Mouse (Mus musculus): Measurements from ENCODE around the gene Tfap4. TPM values are rescaled to one million over a fixed set of nuclear protein-coding genes. Genes with fewer than 3 reads are reported as not detected.

Gene Tfap4
- 3.1 TPM for polyA plus RNA-seq (2017; shearing (Covaris generic))

GRCm38 (mm10) chr16:4559715-4560144, at the start of gene Tfap4:
Gene Tfap4 (minus strand): TSS chr16:4559854.

GRCm38 (mm10) chr16:4593971-4594813, 34.5 kb upstream of the Tfap4 start, which contains the start of gene Glis2:
Gene Glis2 (plus strand): TSS chr16:4594713.

DNA sequence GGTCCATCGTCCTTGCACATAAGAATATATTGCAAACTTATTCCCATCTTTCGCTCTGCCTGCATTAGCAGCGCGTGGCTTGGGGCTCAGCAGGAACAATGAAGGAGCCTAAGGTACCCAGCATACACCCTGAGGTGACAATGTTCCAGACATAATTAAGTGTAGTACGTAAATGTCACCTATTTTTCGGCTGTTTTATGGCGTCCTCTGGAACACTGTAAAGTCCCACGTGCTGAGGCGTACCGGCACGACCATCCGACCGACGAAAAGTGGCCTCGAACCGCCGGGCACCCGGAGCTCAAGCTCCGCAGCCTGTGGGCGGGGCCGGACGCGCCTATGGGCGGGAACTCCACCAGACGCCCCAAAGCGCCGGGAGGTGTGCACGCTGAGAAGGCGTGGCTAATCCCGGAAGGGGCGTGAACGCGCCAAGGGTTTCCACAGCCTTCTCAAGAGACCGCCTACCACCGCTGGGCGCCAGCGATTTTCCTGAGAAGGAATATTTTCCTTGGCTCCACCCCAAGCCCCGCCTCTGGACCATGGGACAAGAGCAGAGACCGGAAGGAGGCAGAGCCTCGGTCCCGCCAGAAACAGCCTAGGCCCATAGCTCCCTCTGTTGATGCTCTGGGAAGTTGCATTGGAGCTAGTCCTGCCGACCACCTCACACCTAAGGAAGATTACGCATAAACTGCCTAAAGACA, 18.0 kb downstream of the Tfap4 start, which contains the start of gene Srl:
Gene Srl (minus strand): TSS at position 316 of the 698 bp plus-strand sequence.

Other genes with a start within 250 kb of the Tfap4 start
- gene Adcy9, start 139.4 kb downstream of the Tfap4 start, polyA plus RNA-seq (2017; shearing (Covaris generic)): 0.58 TPM
- gene Srl, start 18.0 kb downstream of the Tfap4 start, polyA plus RNA-seq (2017; shearing (Covaris generic)): 0.79 TPM
- gene Glis2, start 34.9 kb upstream of the Tfap4 start, polyA plus RNA-seq (2017; shearing (Covaris generic)): 0.60 TPM
- gene Pam16, start 65.1 kb upstream of the Tfap4 start, polyA plus RNA-seq (2017; shearing (Covaris generic)): 20.0 TPM
- 1.1 TPM for gene Vasn, start 80.1 kb upstream of the Tfap4 start, polyA plus RNA-seq (2017; shearing (Covaris generic))
- gene Dnaja3, start 80.1 kb upstream of the Tfap4 start, polyA plus RNA-seq (2017; shearing (Covaris generic)): 65.2 TPM
- gene Coro7, start 119.9 kb upstream of the Tfap4 start, polyA plus RNA-seq (2017; shearing (Covaris generic)): 172 TPM
- gene Nmral1, start 159.5 kb upstream of the Tfap4 start, polyA plus RNA-seq (2017; shearing (Covaris generic)): 11.9 TPM
- gene Hmox2, start 166.5 kb upstream of the Tfap4 start, polyA plus RNA-seq (2017; shearing (Covaris generic)): 105 TPM
- gene Cdip1, start 230.4 kb upstream of the Tfap4 start, polyA plus RNA-seq (2017; shearing (Covaris generic)): 60.6 TPM